Mouse (Mus musculus): ENCODE measurements at regions not wholly inside any gene's neighbourhood (a gene's known extent, or its start where the extent isn't known, plus 50 kb on each side); places are given as distances from the start of the nearest gene placed in this dataset.

DNA sequence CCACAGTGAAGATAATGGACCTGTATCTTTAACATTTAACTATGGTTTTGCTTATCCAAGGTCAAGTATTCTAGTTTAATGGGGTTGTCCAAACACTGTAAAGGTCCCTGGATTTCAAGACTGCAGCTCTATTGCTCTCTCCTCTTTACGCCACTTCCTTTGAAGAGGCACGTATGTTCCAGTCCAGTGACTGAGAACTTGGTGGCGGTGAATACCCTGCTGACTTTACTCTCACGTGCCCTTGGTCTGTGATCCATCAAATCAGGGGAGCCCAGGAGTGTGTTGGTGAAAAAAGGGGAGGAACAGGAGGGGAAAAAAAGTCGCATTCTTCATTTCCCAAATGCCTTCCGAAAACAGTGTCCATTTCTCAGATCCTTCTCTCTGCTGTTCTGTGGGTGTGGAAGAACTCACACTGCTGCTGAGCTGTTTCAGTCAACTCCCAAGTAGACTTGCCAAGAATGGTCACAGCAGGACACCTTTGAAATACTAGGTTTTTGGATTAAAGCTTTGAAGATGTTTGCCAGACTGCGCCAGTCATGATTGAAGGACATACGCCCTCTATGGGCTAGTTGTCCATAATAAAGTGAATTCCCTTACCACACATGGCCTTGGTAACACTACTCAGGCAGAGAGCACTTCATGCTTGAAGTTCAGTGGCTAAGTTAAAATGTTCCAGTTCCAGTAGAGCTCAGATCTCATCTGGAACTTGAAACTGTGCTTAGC lies 136.1 kb upstream of the Cdkn2b start:
- DNase-seq (ENCODE audit: low spot score) = peak; percentile 59

DNA sequence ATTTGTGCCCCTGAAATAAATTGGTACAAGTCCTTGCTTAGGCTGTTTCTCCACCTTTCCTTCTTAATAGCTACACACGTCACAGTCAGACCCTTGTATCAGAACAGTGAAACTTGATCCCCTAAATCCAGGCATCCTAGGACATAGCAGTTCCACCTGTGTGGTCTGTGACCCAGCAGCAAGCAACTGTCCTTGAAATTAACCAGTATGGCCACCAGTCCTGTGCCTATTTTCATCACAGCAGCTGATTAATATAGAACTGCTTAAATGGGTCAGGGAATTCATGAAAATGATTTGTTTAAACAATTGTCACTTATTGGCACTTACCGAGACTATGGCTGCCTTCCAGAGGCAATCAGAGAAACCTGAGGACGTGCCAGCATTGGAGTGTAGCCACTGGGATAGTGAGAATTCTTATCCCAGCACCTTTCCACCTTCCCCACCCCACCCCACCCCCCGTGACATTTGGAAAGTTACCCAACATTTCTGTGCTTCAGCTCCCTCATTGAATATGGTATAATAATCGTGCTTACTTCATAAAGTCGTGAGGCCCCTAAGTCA lies 135.4 kb upstream of the Cdkn2b start:
- DNase-seq (ENCODE audit: low spot score) = peak; percentile 72

DNA sequence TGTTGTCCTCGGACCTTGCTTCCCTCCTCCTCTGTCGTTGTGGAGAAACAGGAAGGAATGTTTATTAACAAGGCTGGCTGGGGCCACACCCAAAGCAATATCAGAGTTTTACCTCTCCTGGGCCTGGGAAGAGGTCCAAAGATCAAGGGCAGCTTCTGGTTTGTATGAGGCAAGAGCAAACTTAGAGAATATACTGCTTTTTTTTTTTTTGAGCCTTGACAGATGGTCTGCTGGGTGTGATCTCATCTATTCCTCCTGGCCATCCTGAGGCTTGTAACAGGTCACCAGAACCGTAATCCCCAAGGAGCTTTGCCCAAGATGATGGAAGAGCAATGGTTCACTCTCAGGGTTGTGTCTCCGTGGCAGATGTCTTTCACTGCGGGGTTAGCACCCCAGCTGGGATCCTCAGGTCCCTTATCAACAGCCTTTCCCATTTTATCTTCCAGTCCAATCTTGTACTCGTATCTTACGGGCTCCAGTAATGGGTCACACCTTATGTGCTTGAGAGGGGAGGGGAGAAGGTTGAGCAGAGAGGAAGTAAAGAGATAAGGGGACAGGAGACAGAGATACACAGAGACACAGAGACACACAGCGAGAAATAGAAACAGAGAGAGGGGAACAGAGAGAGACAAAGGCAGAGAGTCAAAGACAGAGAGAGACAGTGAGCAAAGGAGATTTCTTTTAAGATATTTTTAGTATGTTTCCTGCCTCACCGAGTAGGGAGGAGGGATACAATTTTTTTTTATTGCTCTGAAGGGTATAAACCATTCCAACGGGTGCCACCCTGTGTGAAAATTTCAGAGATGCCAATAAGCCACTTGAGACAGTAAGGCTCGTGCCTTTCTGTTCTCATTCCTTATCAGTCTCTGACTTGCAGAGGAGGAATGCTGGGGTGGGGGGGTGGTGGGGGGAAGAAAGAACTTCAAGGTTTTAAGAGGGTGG lies 134.6 kb upstream of the Cdkn2b start:
- peak; percentile 75 for DNase-seq (ENCODE audit: low spot score)

DNA sequence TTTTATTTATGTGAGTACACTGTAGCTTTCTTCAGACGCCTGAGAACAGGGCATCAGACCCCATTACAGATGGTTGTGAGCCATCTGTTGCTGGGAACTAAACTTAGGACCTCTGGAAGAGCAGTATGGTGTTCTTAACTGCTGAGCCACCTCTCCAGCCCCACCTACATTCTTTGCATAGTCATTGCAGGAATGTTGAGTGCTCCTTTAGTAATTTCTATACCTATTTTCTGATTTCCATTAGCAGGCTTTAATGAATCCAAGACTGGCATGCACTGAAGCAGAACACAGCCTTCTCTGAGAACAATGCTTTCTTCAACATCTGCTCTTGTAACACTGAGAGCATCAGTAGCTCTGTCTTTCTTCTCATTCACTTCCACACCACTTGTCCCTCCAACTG lies 131.7 kb upstream of the Cdkn2b start:
- peak; percentile 16 for DNase-seq (ENCODE audit: low spot score)

DNA sequence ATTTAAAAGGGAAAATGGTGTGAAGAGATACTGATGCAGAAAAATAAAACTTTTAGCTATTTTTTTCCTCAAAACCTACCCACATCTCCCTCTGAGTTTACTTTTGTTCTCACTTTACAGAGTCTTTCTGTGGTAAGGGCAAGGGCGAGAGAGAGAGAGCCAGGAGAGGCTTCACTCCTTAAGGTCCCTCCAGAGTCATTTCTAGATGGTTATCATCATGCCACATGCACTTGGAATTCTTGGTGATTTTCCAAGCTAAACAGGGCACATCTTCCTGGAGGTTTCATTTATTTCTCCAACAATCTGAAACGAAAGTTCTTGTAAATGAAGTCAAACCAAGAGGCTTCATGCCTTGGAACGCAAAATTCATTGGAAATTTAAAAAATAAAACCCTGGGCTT lies 130.0 kb upstream of the Cdkn2b start:
- DNase-seq (ENCODE audit: low spot score) = peak; percentile 24

DNA sequence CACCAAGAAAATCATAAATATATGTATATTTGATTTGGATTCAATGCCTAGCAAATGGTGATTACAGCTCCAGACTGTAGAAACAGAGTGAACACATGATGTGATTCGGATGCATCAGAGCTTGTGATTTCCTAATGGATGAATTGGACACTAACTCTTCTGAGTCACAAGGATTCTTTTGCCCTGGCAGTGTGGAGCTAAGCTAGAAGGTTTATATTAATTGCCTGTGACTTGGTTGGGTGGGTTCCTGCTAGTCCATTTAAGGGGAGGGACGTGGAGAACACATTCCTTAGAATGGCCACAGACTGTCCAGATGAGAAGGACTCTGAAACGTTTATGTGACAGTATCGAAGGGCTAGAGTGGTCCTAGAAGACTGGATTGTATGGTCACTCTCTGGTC lies 129.5 kb upstream of the Cdkn2b start:
- DNase-seq (ENCODE audit: low spot score) = no peak

DNA sequence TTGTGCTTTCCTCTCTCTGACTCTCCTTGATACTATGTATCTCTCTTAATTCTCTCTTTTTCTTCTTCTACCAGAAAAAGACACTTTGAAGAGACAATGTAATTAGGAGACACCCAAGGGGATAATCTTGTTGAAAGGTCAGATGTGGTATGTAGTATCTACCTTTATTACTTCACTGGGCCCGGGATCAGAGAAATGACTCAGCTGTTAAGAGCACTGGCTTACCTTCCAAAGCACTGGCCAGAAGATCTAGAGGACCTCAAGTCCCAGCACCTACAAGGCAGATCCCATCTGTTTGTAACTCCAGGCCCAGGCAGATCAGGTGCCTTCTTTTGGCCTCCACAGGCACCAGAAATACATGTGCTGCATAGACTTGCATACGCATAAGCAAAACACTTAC lies 127.8 kb upstream of the Cdkn2b start:
- no peak for DNase-seq (ENCODE audit: low spot score)

DNA sequence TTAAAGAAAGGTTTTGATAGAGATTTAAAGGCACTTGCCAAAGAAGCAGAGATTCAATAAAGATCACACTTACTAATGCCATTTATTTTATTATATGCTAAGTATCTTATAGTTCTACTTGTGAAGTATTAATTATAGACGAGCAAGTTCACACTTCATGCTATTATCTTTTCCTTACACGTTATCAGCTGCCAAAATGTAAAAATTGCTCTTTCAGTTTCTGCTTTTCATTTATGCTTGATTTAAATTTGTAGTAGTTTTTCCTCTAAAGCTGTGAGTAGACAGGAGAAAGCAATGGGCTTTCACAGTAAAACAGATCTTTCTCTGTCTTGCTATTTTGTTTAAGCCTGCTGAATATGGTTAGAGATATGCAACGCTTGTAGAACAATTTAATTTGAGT lies 125.9 kb upstream of the Cdkn2b start:
- DNase-seq (ENCODE audit: low spot score) = no peak

DNA sequence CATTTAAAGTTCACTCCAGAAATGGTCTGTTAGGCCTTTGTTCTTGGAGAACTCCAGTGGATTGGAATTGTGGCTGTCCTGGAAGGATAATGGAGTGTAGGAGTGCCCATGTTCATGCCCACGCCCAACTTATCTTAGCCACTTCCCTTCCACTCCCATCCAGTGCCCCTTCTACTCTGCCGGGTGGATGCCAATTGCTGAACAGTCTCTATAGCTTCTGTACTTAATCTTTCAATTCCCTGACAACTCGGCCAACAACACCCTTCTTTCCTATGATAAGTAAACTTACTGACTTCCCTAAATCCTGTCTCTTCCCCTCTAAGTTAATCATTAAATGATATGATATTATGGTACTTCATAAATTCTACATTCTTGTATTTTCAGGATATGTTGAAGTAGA lies 123.3 kb upstream of the Cdkn2b start:
- no peak for DNase-seq (ENCODE audit: low spot score)

DNA sequence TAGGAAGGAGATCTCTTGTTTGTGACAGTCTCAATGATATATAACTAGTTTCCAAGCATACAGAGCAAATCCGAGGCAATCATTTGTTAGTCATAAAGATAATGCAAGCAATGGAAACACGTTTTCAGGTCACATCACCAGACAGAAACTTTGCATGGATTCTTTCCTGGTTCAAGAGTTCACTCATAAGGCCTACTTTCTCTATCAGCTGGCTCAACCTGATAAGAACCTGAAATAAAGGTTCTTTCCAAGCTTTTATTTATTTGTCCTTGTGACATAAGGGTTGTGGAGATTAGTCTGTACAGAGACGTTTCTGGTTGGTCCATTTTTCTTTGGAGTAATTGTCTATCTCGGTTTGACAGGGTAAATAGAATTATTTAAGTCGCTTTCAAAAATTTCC lies 122.7 kb upstream of the Cdkn2b start:
- DNase-seq (ENCODE audit: low spot score) = no peak

DNA sequence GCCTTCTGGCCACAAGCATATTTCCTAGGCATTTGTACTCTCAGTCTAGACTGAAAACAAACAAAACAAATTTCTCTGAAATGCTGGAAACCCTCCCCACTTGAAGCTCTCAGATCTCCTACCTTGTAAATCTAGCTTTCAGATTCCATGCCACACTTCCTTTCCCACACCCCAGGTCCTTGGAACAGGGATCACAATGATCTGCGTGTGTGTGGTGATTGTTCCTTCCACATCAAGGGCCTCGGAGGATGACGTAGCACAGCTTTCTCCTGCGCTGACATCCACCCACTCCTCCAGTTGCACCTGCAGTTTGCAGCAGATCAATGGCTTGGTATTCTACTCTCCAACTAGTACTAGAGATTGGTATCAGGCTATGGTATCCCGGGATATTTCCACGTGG lies 120.7 kb upstream of the Cdkn2b start:
- DNase-seq (ENCODE audit: low spot score) = no peak

DNA sequence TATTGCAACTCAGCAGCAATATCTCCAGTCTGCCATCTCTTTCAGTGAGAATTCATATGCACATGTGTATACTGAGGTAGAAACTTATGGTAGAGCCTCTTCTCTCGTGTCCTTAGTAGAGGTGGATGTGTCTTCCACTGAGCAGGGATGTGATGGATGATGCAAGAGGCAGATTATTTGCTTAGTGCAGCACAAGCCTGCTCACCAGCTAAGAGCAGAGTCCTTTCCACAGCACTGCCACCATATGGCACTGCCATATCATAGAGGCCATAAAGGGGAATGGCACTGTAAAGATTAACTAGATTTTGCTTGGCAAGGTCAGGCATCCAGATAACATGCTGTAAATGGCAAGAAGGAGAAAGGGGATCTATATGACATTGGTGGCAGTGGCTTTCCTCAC lies 117.6 kb upstream of the Cdkn2b start:
- DNase-seq (ENCODE audit: low spot score) = no peak

DNA sequence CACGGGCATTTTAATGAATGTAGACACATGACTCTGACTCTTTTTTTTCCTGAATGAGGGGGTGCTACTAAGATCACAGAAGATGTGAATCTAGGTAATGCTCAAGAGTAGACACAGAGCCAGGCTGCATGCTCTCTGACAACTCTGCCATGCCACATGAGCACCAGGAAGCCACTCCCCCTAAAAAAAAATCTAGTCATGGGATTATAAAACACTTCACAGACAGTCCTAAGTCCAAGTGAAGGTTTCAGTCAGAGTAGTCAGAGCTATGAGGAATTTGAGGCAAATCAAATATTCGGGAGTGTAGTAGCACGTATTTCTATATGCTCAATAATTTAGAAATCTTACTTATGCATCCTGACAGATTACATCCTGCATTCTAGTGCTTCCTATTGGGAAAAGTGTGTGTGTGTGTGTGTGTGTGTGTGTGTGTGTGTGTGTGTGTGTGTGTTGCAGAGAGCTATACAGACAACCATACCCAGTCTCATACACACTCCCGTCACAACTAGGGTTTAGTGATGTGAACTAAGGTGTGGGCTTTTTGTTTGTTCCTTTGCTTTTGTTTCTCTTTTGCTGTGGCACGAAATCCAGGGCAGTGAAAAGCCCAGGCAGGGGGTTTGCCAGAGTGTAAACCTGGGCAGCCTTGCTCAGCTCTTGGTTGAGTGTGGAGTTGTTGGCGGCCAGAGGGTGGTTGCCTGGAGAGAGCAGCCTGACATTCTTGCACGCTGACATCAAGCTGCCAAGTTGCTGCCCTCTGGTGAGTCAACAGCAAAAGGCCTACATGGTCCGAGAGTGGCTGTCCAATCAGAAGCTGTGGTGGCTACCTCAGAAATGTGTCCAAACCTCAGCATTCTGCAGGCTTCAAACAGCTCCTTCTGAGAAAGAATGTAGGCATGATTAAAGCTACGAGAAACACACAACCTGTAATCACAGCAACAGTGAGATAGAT lies 116.8 kb upstream of the Cdkn2b start:
- DNase-seq (ENCODE audit: low spot score) = peak; percentile 85

DNA sequence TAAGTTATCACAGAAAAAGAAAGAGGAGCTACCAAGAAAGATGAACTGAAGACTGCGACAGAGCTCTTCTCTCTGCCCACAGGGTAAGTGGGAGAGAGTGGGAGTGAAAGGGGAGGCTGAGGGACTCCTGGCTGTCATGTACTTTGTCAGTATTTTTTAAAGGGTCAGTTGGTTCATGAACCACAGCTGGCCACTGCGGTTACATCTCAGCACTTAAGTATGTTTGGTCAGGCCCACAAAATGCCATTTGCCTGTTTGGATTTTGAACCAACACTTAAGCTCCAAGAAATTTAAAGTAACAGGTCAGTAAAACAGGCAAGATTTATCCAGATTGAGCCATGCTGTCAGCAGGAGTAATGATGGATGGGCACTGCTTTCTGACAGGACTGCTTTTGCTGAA lies 115.1 kb upstream of the Cdkn2b start:
- DNase-seq (ENCODE audit: low spot score) = peak; percentile 61

DNA sequence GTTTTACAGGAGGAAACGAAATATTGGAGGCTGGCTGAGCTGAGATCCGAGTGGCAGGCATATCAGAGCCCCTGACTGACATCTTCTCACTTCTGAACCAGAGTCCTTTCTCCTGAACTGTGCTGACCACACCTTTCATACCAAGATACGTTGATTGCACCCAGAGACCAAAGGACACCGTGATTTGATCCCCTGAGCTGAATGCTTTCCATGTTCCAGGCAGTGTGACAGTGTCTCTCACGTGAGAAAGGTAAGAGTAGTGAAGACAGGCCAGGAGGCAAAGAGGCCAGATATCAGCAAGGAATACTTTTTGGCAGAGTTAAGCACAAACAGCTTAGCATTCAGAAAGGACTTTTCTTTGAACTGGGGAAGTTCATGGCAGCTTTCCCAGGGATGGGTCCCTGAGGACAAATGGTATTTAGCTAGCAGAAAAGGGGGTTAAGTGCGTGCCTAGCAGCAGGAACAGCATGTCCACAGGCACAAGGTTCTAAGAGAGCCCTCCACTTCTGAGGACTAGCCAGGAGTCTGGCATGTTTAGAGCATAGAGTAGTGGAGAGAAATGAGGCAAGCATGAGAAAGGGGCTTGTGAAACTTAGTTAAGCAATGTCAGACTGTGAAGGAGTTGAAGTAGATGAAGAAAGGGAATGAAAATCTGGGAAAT lies 111.0 kb upstream of the Cdkn2b start:
- DNase-seq (ENCODE audit: low spot score) = peak; percentile 88

DNA sequence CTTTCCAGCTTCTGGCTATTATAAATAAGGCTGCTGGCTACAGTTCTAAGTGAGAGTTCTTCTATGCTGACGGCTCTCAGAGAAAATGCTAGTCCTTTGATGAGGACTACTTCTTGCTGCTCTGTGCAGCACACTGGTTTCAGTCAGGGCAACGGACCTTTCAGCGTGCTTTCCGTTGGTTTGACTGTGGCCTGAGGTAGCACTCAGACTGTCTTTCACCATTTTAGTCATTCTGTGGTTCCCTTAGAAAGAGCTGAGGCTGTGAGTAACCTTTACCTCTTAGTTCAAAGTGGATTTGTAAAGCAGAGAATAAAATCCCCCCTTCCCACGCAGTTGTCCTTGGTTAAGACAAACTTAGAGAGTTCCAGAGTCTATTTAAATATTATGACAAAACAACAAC lies 110.0 kb upstream of the Cdkn2b start:
- no peak for DNase-seq (ENCODE audit: low spot score)

DNA sequence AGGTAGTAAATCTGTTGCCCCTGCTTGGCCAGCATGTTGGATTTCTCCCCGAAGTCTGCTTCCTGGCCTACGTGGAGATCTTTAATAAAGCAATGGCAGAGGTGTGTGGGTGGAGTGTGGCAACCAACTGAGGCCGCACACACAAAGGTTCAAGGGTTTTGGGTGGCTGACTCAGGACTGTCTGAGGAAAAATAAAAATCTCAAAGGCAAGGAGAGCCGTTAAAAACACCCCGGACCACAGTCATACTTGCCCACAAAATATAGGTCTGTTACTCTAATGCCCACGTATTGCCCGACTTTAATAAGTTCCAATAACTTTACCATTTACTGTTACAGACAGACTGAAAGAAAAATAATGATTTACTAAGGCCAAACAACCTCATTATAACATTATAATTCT lies 108.7 kb upstream of the Cdkn2b start:
- no peak for DNase-seq (ENCODE audit: low spot score)

DNA sequence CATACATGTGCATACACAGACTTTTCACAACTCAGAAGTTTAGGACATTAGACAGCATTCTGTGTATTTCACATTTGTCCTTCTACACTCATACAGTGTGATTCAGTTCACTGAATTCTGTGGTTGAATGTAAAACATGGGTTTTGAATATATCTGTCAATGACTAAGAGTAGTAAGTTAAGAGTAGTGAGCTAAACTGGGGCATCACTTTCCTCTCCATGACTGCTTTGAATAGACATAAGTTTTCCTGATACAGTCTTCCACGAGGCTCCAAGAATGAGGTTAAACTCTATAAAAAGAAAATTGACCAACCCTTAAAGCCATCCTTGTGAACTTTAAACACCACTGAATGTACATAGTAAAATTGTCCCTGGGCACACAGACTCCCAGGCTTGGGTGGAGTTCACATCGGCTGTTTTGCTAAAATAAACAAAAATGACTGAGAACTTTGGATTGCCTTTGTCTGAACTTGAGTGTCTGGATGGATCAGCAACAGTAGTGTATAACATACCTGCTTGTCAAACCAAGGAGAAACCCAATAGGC lies 94.9 kb upstream of the Cdkn2b start:
- no peak for DNase-seq (ENCODE audit: low spot score)

DNA sequence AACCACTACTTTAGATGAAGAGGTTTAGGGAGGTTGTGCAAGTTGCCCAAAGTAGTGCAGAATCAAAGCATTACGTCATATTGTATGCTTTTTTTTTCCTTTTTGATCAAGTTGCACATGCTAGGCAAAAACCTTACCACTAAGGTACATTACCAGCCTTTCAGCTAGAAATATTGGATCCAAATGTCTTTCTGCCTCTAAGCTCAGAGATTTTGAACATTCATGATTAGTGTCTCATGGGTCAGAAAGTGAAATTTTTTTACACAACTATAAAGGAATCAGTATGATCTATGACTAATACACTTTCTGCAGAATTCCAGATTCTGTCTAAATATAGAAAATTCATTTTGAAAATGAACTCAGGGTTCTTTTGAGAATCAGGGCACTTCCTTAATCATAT lies 92.3 kb upstream of the Cdkn2b start:
- DNase-seq (ENCODE audit: low spot score) = no peak

DNA sequence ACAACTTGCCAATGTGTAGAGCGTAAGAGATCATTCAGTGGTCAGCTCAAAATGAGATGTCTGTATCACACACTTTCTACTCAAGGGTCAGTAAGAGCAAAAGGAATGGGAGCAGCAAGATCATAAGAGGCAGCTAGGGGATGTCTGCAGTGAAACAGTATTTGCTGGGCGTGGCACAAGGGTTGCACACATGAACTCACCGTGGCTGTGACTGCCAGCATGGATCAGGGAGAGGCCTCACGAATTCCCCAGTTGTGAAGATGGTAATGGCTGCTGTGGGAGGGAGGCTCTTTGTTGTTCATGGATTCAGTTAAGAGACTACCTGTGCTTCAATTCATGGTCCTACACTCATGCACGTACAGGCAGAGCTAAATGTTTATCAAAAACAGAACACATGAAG lies 91.5 kb upstream of the Cdkn2b start:
- no peak for DNase-seq (ENCODE audit: low spot score)

DNA sequence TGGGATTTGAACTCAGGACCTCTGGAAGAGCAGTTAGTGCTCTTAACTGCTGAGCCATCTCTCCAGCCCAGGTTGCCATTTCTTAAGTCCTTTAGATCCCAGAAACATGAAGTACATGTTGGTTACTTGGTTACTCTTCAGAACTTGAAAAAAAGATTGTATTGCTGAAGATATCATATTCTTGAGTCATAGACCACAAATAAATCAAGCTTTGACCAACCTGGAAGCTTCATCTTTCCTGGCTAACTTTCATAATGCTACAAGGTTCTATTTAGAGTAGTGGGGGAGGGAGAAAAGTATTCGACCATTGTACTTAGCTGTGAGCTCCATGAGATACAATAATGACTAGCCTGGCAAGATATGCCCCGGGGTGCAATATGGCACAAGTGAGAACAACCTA lies 90.9 kb upstream of the Cdkn2b start:
- DNase-seq (ENCODE audit: low spot score) = no peak

All from lung, postnatal 25 days (tissue).